Mouse (Mus musculus): ENCODE results near the gene Adipor2. TPM values are rescaled to one million over a fixed set of nuclear protein-coding genes. Genes with fewer than 3 reads are reported as not detected.

The Adipor2 gene
- polyA plus RNA-seq, 1 experiment from 2014 or later = 43.3 TPM

DNA sequence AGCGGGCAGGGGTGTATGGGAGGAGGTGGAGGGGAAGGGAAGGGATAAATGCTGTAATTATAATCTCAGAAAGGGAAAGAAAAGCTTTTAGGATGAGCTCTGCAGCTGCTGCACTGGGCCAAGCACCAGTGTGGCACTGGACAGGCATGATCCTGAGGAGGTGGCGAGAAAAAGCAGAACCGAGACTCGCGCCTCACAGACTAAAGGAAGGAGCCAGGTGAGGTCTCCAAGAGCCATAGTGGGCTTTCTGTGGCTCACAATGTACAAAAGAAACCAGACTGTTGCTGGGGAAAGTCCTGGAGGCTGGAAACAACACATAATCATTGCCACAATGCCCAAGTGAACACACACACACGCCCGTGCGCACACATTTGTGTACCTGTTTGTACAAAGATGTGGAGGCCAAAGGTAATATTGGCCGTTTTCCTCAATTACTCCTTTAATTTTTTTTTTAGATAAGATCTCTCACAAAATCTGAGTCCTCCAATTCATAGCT is 66.8 kb downstream of the Adipor2 start:
- 86% methylated on average over 9 of the region's 9 CpGs for WGBS
- DNase-seq (ENCODE audit: low spot score) = no peak
- Histone ChIP-seq H3K9ac (ENCODE audit: low read depth, low read length) (no peak overlapping the region), H3K27me3 (ENCODE audit: insufficient read depth, low read length) (no peaks in the 10 kb centered on the region), H3K4me1 (replicated peaks; ENCODE audit: insufficient read depth, low read length) (no peaks in the 10 kb centered on the region), H3K36me3 (ENCODE audit: insufficient read depth, low read length) (peaks cover 24% of the 10 kb centered on the region; the same call in 1 of the 2 replicates), H3K4me3 (replicated peaks; ENCODE audit: low read depth, low read length) (no peak overlapping the region), H3K4me2 (ENCODE audit: low read length) (no peak overlapping the region), H3K27ac (no peak overlapping the region), H3K9me3 (replicated peaks; ENCODE audit: low read length) (no peaks in the 10 kb centered on the region)
- no peak for ATAC-seq (replicated peaks; ENCODE audit: low FRiP score, low read depth)
- no peak for TF ChIP-seq CTCF (IDR thresholded peaks at IDR 0.05; ENCODE audit: low read depth)

DNA sequence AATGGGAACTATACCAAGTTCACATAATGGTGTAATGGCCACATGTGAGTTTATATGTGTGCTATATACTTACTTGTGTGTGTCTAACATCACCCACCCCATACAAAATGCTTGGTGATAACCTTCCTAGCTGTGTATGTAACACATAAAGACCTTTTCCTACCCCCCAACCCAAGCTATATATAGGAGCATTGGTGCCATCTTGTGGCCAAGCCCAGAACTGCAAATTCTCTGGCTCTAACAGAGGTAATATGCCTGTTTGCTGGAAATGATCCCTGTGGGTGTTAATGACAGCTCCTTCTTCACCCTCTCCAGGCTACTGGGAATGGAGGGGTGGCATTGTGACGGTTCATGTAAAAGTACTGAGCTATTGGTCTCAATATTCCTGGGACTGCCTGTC is 69.3 kb downstream of the Adipor2 start:
- ATAC-seq (replicated peaks; ENCODE audit: low FRiP score, low read depth) = no peak
- peak; percentile 88 for DNase-seq (ENCODE audit: low spot score)
- peak; percentile 92 for TF ChIP-seq CTCF (IDR thresholded peaks at IDR 0.05; ENCODE audit: low read depth)
- Histone ChIP-seq H3K4me2 (ENCODE audit: low read length) (no peak overlapping the region), H3K36me3 (ENCODE audit: insufficient read depth, low read length) (peaks cover 3% of the 10 kb centered on the region; the same call in 1 of the 2 replicates), H3K27ac (no peak overlapping the region), H3K4me3 (replicated peaks; ENCODE audit: low read depth, low read length) (no peak overlapping the region), H3K9ac (ENCODE audit: low read depth, low read length) (no peak overlapping the region), H3K27me3 (ENCODE audit: insufficient read depth, low read length) (no peaks in the 10 kb centered on the region), H3K4me1 (replicated peaks; ENCODE audit: insufficient read depth, low read length) (no peaks in the 10 kb centered on the region), H3K9me3 (replicated peaks; ENCODE audit: low read length) (no peaks in the 10 kb centered on the region)
- WGBS = 0% methylated on average over 1 of the region's 1 CpGs

- Histone ChIP-seq H3K27me3 (ENCODE audit: insufficient read depth, low read length) (no peaks in the 10 kb centered on the region), H3K4me1 (replicated peaks; ENCODE audit: insufficient read depth, low read length) (no peaks in the 10 kb centered on the region), H3K36me3 (ENCODE audit: insufficient read depth, low read length) (no peaks in the 10 kb centered on the region), H3K27ac (no peak overlapping the region), H3K4me3 (replicated peaks; ENCODE audit: low read depth, low read length) (no peak overlapping the region), H3K9me3 (replicated peaks; ENCODE audit: low read length) (no peaks in the 10 kb centered on the region), H3K9ac (ENCODE audit: low read depth, low read length) (no peak overlapping the region), H3K4me2 (ENCODE audit: low read length) (no peak overlapping the region)
- WGBS = 81% methylated on average over 5 of the region's 5 CpGs
- DNase-seq (ENCODE audit: low spot score) (no peak), ATAC-seq (replicated peaks; ENCODE audit: low FRiP score, low read depth) (no peak)
- TF ChIP-seq CTCF (IDR thresholded peaks at IDR 0.05; ENCODE audit: low read depth) = no peak
These were observed 69.7 kb downstream of the Adipor2 start for GRCm38 (mm10) chr6:119347813-119348212.

DNA sequence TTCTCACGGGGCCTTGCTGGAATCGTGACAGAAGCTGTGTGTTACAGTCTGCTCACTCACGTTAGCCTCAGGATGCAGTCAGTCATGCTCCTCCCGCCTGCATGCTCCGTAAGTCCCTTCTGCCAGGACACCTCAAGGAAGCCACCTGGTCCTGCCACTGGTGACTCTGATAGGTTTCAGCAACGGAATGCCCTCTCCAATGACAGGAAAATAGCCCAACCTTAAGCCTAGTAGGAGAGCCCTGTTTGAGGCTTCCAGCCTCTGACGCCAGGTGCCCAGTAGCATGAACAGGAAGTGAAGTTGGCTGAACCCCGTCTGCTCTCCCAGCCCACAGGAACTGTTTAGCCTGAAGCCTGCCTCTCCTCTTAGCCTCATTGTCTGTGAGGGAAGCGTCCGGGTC is 71.2 kb downstream of the Adipor2 start:
- Histone ChIP-seq H3K9me3 (replicated peaks; ENCODE audit: low read length) (no peaks in the 10 kb centered on the region), H3K4me2 (ENCODE audit: low read length) (no peak overlapping the region), H3K27ac (no peak overlapping the region), H3K27me3 (ENCODE audit: insufficient read depth, low read length) (no peaks in the 10 kb centered on the region), H3K9ac (ENCODE audit: low read depth, low read length) (no peak overlapping the region), H3K36me3 (ENCODE audit: insufficient read depth, low read length) (no peaks in the 10 kb centered on the region), H3K4me3 (replicated peaks; ENCODE audit: low read depth, low read length) (no peak overlapping the region), H3K4me1 (replicated peaks; ENCODE audit: insufficient read depth, low read length) (no peaks in the 10 kb centered on the region)
- ATAC-seq (replicated peaks; ENCODE audit: low FRiP score, low read depth) (no peak), DNase-seq (ENCODE audit: low spot score) (no peak)
- no peak for TF ChIP-seq CTCF (IDR thresholded peaks at IDR 0.05; ENCODE audit: low read depth)
- 38% methylated on average over 10 of the region's 10 CpGs for WGBS

DNA sequence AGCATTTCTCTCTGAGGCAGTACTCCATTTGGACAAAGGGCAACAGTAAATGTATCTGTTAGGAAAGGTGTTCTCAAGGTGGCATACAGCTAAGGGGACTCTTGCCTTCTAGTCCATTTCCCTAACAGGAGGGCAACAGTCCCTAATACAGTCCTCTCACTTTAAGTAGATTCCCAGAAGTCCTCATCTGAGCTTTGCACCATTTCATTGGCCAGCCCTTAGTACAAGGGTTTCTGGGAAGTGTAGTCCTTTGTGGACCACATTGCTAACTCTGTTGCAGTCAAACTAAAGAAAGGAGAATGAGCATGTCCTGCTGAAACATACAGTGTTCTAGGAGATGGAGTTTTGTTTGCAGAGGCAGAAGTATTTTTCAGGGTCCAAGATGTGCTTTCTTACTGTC is 76.1 kb downstream of the Adipor2 start:
- TF ChIP-seq CTCF (IDR thresholded peaks at IDR 0.05; ENCODE audit: low read depth) = no peak
- Histone ChIP-seq H3K9me3 (replicated peaks; ENCODE audit: low read length) (no peaks in the 10 kb centered on the region), H3K27ac (no peak overlapping the region), H3K9ac (ENCODE audit: low read depth, low read length) (no peak overlapping the region), H3K4me2 (ENCODE audit: low read length) (no peak overlapping the region), H3K4me3 (replicated peaks; ENCODE audit: low read depth, low read length) (no peak overlapping the region), H3K4me1 (replicated peaks; ENCODE audit: insufficient read depth, low read length) (no peaks in the 10 kb centered on the region), H3K36me3 (ENCODE audit: insufficient read depth, low read length) (no peaks in the 10 kb centered on the region), H3K27me3 (ENCODE audit: insufficient read depth, low read length) (no peaks in the 10 kb centered on the region)
- DNase-seq (ENCODE audit: low spot score) (peak; percentile 71), ATAC-seq (replicated peaks; ENCODE audit: low FRiP score, low read depth) (no peak)

DNA sequence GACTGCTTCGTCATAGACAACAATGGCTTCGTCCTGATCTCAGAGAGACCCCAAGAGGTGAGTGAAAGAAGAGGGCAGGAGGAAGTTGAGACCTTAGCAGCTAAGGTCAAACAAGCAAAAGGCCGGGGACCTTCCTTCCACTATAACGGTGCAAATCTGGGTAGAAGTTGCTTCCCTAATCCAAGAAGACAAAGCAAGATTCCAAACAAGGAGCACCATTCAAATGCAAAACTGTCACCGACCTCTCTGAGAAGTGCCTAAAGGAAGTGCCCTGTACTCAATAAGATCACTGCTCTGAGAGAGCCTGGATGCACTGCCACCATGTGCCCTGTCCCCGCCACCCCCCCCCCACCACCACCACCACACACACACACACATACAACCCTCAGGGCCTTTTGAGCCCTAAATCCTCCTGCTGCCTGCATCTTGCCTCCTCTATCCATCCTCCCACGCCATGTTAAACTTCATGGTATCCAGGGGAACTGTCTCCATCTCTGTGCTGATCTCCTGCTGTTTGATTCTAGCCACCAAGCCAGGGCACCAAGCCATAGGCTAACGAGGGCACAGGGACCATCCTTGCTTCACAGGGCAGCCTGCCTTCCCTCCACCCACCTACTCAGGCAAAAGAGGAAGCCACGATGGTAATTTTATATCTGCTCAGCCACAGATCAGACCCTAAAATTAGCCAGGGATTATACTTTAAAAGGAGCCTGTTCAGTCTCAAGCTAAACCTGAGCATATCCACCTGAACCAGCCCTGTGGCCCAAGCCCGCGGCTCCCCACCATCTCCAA is 79.2 kb downstream of the Adipor2 start:
- ATAC-seq (replicated peaks; ENCODE audit: low FRiP score, low read depth) = no peak
- no peak for TF ChIP-seq CTCF (IDR thresholded peaks at IDR 0.05; ENCODE audit: low read depth)

More for the DNA sequence above, 79.2 kb downstream of the Adipor2 start:
- Histone ChIP-seq H3K4me1 (replicated peaks; ENCODE audit: insufficient read depth, low read length) (no peaks in the 10 kb centered on the region), H3K9me3 (replicated peaks; ENCODE audit: low read length) (no peaks in the 10 kb centered on the region), H3K27ac (no peak overlapping the region), H3K9ac (ENCODE audit: low read depth, low read length) (no peak overlapping the region), H3K36me3 (ENCODE audit: insufficient read depth, low read length) (no peaks in the 10 kb centered on the region), H3K4me3 (replicated peaks; ENCODE audit: low read depth, low read length) (no peak overlapping the region), H3K27me3 (ENCODE audit: insufficient read depth, low read length) (no peaks in the 10 kb centered on the region), H3K4me2 (ENCODE audit: low read length) (no peak overlapping the region)
- 51% methylated on average over 11 of the region's 11 CpGs for WGBS
- no peak for DNase-seq (ENCODE audit: low spot score)

All from kidney, postnatal 0 days (tissue).